Mouse (Mus musculus) megakaryocyte-erythroid progenitor cell, adult 5-6 weeks (primary cell): ENCODE measurements around the gene Cenpq. TPM values are rescaled to one million over a fixed set of nuclear protein-coding genes. Genes with fewer than 3 reads are reported as not detected.

Source experiments
- ATAC-seq: replicated peaks from 2 replicates; pipeline ENCODE4 v1.8.0; 2016; ENCODE audit warnings: mild to moderate bottlenecking, inconsistent platforms; ENCODE audit not compliant: severe bottlenecking, poor library complexity, low FRiP score, low TSS enrichment
- total RNA-seq, 2 experiments: library from RNA; stranded (forward) in 1 of 2; stranded (reverse) in 1 of 2; fragments of 200-1000, 215-1000 nt in 1 of 2; fragments of >200 nt in 1 of 2; fragmentation: Nextera tagmentation in 1 of 2; gene quantifications; 2 replicates each; pipeline ENCODE4 v1.2.3; 2014 to 2017

Cenpq gene
- total RNA-seq, 2 experiments from 2014 or later, result 40.4 to 63.6 TPM

GRCm38 (mm10) chr17:40873582-40874011 lies 61.2 kb downstream of the Cenpq start:
- no peak for ATAC-seq

Other genes with a start within 250 kb of the Cenpq start
- not detected in 2 replicates for gene Esp1, start 207.9 kb downstream of the Cenpq start, total RNA-seq (2014; fragmentation: Nextera tagmentation)
- gene Esp1, start 207.9 kb downstream of the Cenpq start, total RNA-seq (2017), result not detected in 2 replicates
- 3.8 TPM in 1 of 2 replicates, not detected in the other for gene Crisp2, start 128.0 kb downstream of the Cenpq start, total RNA-seq (2014; fragmentation: Nextera tagmentation)
- 3.1 TPM in 1 of 2 replicates, not detected in the other for gene Crisp2, start 128.0 kb downstream of the Cenpq start, total RNA-seq (2017)
- 98.6 and 128 TPM in 2 replicates for gene Rhag, start 123.9 kb downstream of the Cenpq start, total RNA-seq (2014; fragmentation: Nextera tagmentation)
- gene Rhag, start 123.9 kb downstream of the Cenpq start, total RNA-seq (2017), result 54.1 and 79.9 TPM in 2 replicates
- gene 9130008F23Rik, start 54.5 kb downstream of the Cenpq start, total RNA-seq (2014; fragmentation: Nextera tagmentation), result 1.9 and 4.0 TPM in 2 replicates
- gene 9130008F23Rik, start 54.5 kb downstream of the Cenpq start, total RNA-seq (2017), result 0.84 and 14.3 TPM in 2 replicates
- not detected in 2 replicates for gene Glyatl3, start 20.7 kb downstream of the Cenpq start, total RNA-seq (2014; fragmentation: Nextera tagmentation)
- gene Glyatl3, start 20.7 kb downstream of the Cenpq start, total RNA-seq (2017), result not detected in 2 replicates
- 16.6 and 22.1 TPM in 2 replicates for gene Mut, start 362 bp downstream of the Cenpq start, total RNA-seq (2014; fragmentation: Nextera tagmentation)
- gene Mut, start 362 bp downstream of the Cenpq start, total RNA-seq (2017), result 47.6 and 57.7 TPM in 2 replicates